Mouse (Mus musculus) limb, embryonic 14.5 days (tissue): ENCODE results near the gene Filip1l. TPM values are rescaled to one million over a fixed set of nuclear protein-coding genes. Genes with fewer than 3 reads are reported as not detected.

Experiments
- ATAC-seq: fragments of 200-750 bp; cut with Nextera tagmentation; 2 replicates; pipeline ENCODE4 v1.8.0; 2017; ENCODE audit warnings: low read depth, moderate number of reproducible peaks, moderate TSS enrichment; ENCODE audit not compliant: low FRiP score
- DNase-seq: peaks from one replicate; pipeline ENCODE4 v3.0.0-alpha.2; 2015; ENCODE audit warnings: low spot score
- H3K27ac ChIP-seq: fragments of 300-500 bp; sonication (generic); replicated peaks from 2 replicates; pipeline ENCODE4 v1.5.1; 2014; ENCODE audit warnings: low read depth, mild to moderate bottlenecking, low read length, moderate library complexity, mixed read lengths
- H3K27me3 ChIP-seq: fragments of 300-500 bp; sonication (generic); 2 replicates; pipeline ENCODE4 v1.6.1; 2014; ENCODE audit warnings: low read length, mixed read lengths; ENCODE audit not compliant: control insufficient read depth, insufficient read depth
- H3K36me3 ChIP-seq: fragments of 300-500 bp; sonication (generic); 2 replicates; pipeline ENCODE4 v1.6.1; 2014; ENCODE audit warnings: mild to moderate bottlenecking, low read length, moderate library complexity, mixed read lengths; ENCODE audit not compliant: control insufficient read depth, insufficient read depth
- H3K4me1 ChIP-seq: fragments of 300-500 bp; sonication (generic); 2 replicates; pipeline ENCODE4 v1.6.1; 2014; ENCODE audit warnings: antibody characterized with exemption, low read length, mixed read lengths; ENCODE audit not compliant: control insufficient read depth, insufficient read depth
- H3K4me2 ChIP-seq: fragments of 300-500 bp; sonication (generic); replicated peaks from 2 replicates; pipeline ENCODE4 v1.6.1; 2014; ENCODE audit warnings: low read depth, mild to moderate bottlenecking, low read length, moderate library complexity; ENCODE audit not compliant: severe bottlenecking
- H3K4me3 ChIP-seq: fragments of 300-500 bp; sonication (generic); replicated peaks from 2 replicates; pipeline ENCODE4 v1.5.1; 2014; ENCODE audit warnings: low read length
- H3K9ac ChIP-seq: fragments of 300-500 bp; sonication (generic); 2 replicates; pipeline ENCODE4 v1.6.1; 2014; ENCODE audit warnings: mild to moderate bottlenecking, low read depth, low read length, moderate library complexity; ENCODE audit not compliant: severe bottlenecking
- H3K9me3 ChIP-seq: fragments of 300-500 bp; sonication (generic); 2 replicates; pipeline ENCODE4 v1.6.1; 2016; ENCODE audit warnings: low read length; ENCODE audit not compliant: control insufficient read depth
- POLR2A ChIP-seq: fragments of 200-500 bp; IDR thresholded peaks from 2 replicates; pipeline ENCODE4 v1.8.0; 2012; ENCODE audit warnings: inconsistent platforms, mild to moderate bottlenecking, moderate library complexity, borderline replicate concordance; ENCODE audit not compliant: insufficient read depth, insufficient read length; ENCODE audit errors: extremely low read depth
- WGBS: fragments of 180-500 bp; shearing (Covaris S2); extraction: QIAGEN DNeasy Blood & Tissue Kit; methylation state at CpG from one replicate; pipeline ENCODE4 v1.1.7; 2014; 5-methylcytosine and 5-hydroxymethylcytosine counted together
- polyA plus RNA-seq, 2 experiments: library from polyadenylated mRNA; depleted of rRNA in 1 of 2; stranded (reverse) in 1 of 2; unstranded in 1 of 2; fragments of >200 nt; fragmentation: Nextera tagmentation in 1 of 2; extraction: Ambion mirVana in 1 of 2; gene quantifications; 2 replicates each; pipeline versions ENCODE4 v1.2.1 to v1.2.3; 2012 to 2014

The Filip1l gene
- polyA plus RNA-seq, 2 experiments, result 30.3 to 43.9 TPM

GRCm38 (mm10) chr16:57315026-57315425, 37.9 kb upstream of the Filip1l start:
- Histone ChIP-seq H3K9me3 (0 out of 2 replicates have a peak, but pooled peaks cover 4% of the 10 kb centered on the region), H3K36me3 (no peaks in the 10 kb centered on the region), H3K27ac (no peak overlapping the region), H3K4me1 (peaks cover 6% of the 10 kb centered on the region), H3K27me3 (no peaks in the 10 kb centered on the region), H3K4me3 (no peak overlapping the region), H3K9ac (no peak overlapping the region), H3K4me2 (no peak overlapping the region)
- whole genome bisulfite sequencing, result 81% methylated on average over 9 of the region's 9 CpGs
- ATAC-seq, result no peak
- TF ChIP-seq POLR2A, result no peak
- no peak for DNase-seq

GRCm38 (mm10) chr16:57317127-57317526, 35.8 kb upstream of the Filip1l start:
- Histone ChIP-seq H3K4me1 (peaks cover 6% of the 10 kb centered on the region), H3K4me3 (no peak overlapping the region), H3K9me3 (0 out of 2 replicates have a peak, but pooled peaks cover 4% of the 10 kb centered on the region), H3K27ac (no peak overlapping the region), H3K4me2 (no peak overlapping the region), H3K36me3 (no peaks in the 10 kb centered on the region), H3K9ac (no peak overlapping the region), H3K27me3 (no peaks in the 10 kb centered on the region)
- TF ChIP-seq POLR2A, result no peak
- ATAC-seq (no peak), DNase-seq (no peak)
- WGBS, result 59% methylated on average over 4 of the region's 4 CpGs

- Histone ChIP-seq H3K9me3 (0 out of 2 replicates have a peak, but pooled peaks cover 4% of the 10 kb centered on the region), H3K4me2 (no peak overlapping the region), H3K9ac (no peak overlapping the region), H3K27me3 (no peaks in the 10 kb centered on the region), H3K4me3 (no peak overlapping the region), H3K27ac (no peak overlapping the region), H3K4me1 (peaks cover 6% of the 10 kb centered on the region), H3K36me3 (no peaks in the 10 kb centered on the region)
- 53% methylated on average over 13 of the region's 13 CpGs for WGBS
- ATAC-seq (no peak), DNase-seq (no peak)
- no peak for TF ChIP-seq POLR2A
Observed at GRCm38 (mm10) chr16:57317882-57318636, 34.8 kb upstream of the Filip1l start.

DNA sequence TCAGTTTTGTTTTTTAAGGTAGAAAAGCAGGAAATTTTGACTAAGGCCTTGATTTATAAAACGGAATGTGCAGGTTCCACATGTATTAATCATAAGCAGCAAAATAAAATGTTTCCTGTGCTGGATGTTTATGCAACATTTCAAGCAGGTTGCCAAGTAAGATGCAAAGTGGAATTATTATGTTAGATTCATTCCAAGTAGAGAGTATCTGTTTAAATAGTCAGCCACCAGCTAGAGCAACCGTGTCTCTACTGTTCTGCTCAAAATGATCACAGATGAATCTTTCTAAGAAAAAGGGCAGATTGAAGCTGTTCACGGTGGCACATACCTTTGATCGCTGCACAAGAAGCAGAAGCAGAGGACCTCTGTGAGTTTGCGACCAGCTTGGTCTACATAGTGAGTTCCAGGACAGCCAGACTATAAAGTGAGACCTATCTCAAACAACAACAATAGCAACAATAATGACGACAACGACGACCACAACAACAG, 34.2 kb upstream of the Filip1l start:
- H3K4me1 ChIP-seq, result peaks cover 6% of the 10 kb centered on the region
- H3K36me3 ChIP-seq, result no peaks in the 10 kb centered on the region
- no peak overlapping the region for H3K4me2 ChIP-seq
- no peak for TF ChIP-seq POLR2A
- DNase-seq (no peak), ATAC-seq (no peak)
- H3K9me3 ChIP-seq, result 0 out of 2 replicates have a peak, but pooled peaks cover 4% of the 10 kb centered on the region
- H3K4me3 ChIP-seq, result no peak overlapping the region
- WGBS, result 70% methylated on average over 8 of the region's 8 CpGs
- no peak overlapping the region for H3K9ac ChIP-seq
- no peaks in the 10 kb centered on the region for H3K27me3 ChIP-seq
- no peak overlapping the region for H3K27ac ChIP-seq

GRCm38 (mm10) chr16:57319284-57320124, 33.4 kb upstream of the Filip1l start:
- H3K36me3 ChIP-seq, result no peaks in the 10 kb centered on the region
- H3K4me3 ChIP-seq, result no peak overlapping the region
- no peak for TF ChIP-seq POLR2A
- WGBS, result 57% methylated on average over 7 of the region's 7 CpGs
- no peak overlapping the region for H3K9ac ChIP-seq
- DNase-seq (no peak), ATAC-seq (no peak)
- H3K9me3 ChIP-seq, result 0 out of 2 replicates have a peak, but pooled peaks cover 4% of the 10 kb centered on the region
- peaks cover 6% of the 10 kb centered on the region for H3K4me1 ChIP-seq
- H3K27me3 ChIP-seq, result no peaks in the 10 kb centered on the region
- no peak overlapping the region for H3K4me2 ChIP-seq
- no peak overlapping the region for H3K27ac ChIP-seq
